9 mouse cellular contexts compared by ENCODE assay signal in the genomic region with DNA sequence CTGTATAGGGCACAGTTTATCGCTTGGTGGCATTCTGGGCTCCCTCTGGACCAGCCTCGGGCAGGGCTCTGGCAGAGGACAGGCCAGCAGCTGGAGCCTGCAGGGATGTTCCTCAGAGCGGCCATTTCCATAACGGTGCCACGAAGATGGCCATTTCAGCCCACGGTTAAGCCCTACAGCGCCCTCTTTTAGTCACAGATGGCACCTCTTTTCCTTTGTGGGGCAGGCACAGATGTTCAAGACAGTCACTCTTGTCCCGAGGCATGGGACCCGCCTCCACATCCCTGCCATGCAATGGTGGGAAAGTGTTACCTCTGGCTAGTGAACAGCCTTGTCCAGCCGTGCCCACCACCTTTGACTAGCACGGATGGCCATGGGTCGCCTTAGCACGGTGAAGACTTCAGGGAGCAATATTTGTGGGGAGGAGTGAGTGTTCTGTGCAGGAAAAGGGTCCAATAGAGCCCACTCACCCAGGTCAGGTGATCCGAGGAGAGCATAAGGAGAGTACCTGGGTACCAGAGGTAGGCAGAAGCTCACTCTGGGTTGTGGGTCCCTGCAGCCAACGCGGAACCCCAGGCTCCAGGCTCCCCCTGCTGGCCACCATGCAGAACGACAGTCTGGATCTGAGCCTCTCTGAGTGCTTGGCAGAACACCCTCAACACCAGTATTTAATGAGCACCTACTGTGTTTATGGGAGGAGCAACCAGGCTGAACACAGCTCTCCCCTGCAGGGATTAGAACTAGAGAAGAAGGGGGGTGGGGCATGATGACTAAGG. TPM values are rescaled to one million over a fixed set of nuclear protein-coding genes. Genes with fewer than 3 reads are reported as not detected.
A peak's percentile ranks its signal among the peaks of the same experiment; 100 is the strongest.
DNase-seq lines count a peak whose midpoint lies in the region; ATAC-seq and TF ChIP-seq lines count a peak whose summit lies in the region.
"Had no signal": no experiment of that assay in that cellular context is flagged by ENCODE, and none has a peak within 500 bp of the region (broad histone marks: within the 10 kb centered on the region; RNA-seq: fewer than 3 reads in every experiment).

No protein-coding gene starts in this region.

- no peak overlapping the region for H3K4me3 ChIP-seq in intestine, postnatal 0 days (ENCODE audit: low read depth, low read length)
- no peak overlapping the region for H3K4me3 ChIP-seq in limb, embryonic 12.5 days (replicated peaks)
- H3K4me3 ChIP-seq in midbrain, embryonic 14.5 days (replicated peaks; ENCODE audit: low read depth, low read length), result no peak overlapping the region
- no peak overlapping the region for H3K4me3 ChIP-seq in stomach, embryonic 15.5 days (replicated peaks)
- H3K4me3 ChIP-seq: embryonic facial prominence, embryonic 12.5 days had no signal

- H3K4me1 ChIP-seq in intestine, postnatal 0 days (replicated peaks; ENCODE audit: control insufficient read depth, insufficient read depth, low read length), result no peaks in the 10 kb centered on the region
- H3K4me1 ChIP-seq in limb, embryonic 12.5 days (replicated peaks), result no peaks in the 10 kb centered on the region
- no peaks in the 10 kb centered on the region for H3K4me1 ChIP-seq in midbrain, embryonic 14.5 days (ENCODE audit: control insufficient read depth, insufficient read depth, low read length)
- H3K4me1 ChIP-seq in stomach, embryonic 15.5 days, result no peaks in the 10 kb centered on the region
- H3K4me1 ChIP-seq: embryonic facial prominence, embryonic 12.5 days had no signal

- H3K36me3 ChIP-seq in intestine, postnatal 0 days (ENCODE audit: control insufficient read depth, insufficient read depth), result no peaks in the 10 kb centered on the region
- H3K36me3 ChIP-seq in limb, embryonic 12.5 days, result no peaks in the 10 kb centered on the region
- H3K36me3 ChIP-seq in midbrain, embryonic 14.5 days (ENCODE audit: control insufficient read depth, insufficient read depth, low read length), result no peaks in the 10 kb centered on the region
- no peaks in the 10 kb centered on the region for H3K36me3 ChIP-seq in stomach, embryonic 15.5 days
- H3K36me3 ChIP-seq: embryonic facial prominence, embryonic 12.5 days had no signal

- H3K4me2 ChIP-seq in intestine, postnatal 0 days (replicated peaks; ENCODE audit: low read depth), result no peak overlapping the region
- no peak overlapping the region for H3K4me2 ChIP-seq in limb, embryonic 12.5 days
- H3K4me2 ChIP-seq in midbrain, embryonic 14.5 days (ENCODE audit: low read length), result no peak overlapping the region
- H3K4me2 ChIP-seq in stomach, embryonic 15.5 days, result no peak overlapping the region
- H3K4me2 ChIP-seq: embryonic facial prominence, embryonic 12.5 days had no signal

- no peaks in the 10 kb centered on the region for H3K9me3 ChIP-seq in intestine, postnatal 0 days (ENCODE audit: control insufficient read depth)
- no peaks in the 10 kb centered on the region for H3K9me3 ChIP-seq in limb, embryonic 12.5 days
- no peaks in the 10 kb centered on the region for H3K9me3 ChIP-seq in midbrain, embryonic 14.5 days (ENCODE audit: control insufficient read depth, low read length)
- H3K9me3 ChIP-seq in stomach, embryonic 15.5 days, result no peaks in the 10 kb centered on the region
- H3K9me3 ChIP-seq: embryonic facial prominence, embryonic 12.5 days had no signal

- peak; percentile 39; the same call in 1 of the 2 replicates for ATAC-seq in intestine, postnatal 0 days
- ATAC-seq in limb, embryonic 12.5 days (ENCODE audit: insufficient number of reproducible peaks, insufficient read depth, low FRiP score, low TSS enrichment, low read depth), result peak; percentile 22; the same call in 1 of the 2 replicates
- ATAC-seq in midbrain, embryonic 14.5 days (ENCODE audit: low FRiP score, low TSS enrichment), result no peak
- peak; percentile 33; the same call in 1 of the 2 replicates for ATAC-seq in stomach, embryonic 15.5 days (ENCODE audit: insufficient read depth, low FRiP score, low read depth)

- no peaks in the 10 kb centered on the region; the same call in 1 of the 2 replicates for H3K27me3 ChIP-seq in intestine, postnatal 0 days (replicated peaks; ENCODE audit: control insufficient read depth, insufficient read depth, low read length)
- peaks cover 7% of the 10 kb centered on the region; the same call in 1 of the 2 replicates for H3K27me3 ChIP-seq in limb, embryonic 12.5 days
- no peaks in the 10 kb centered on the region for H3K27me3 ChIP-seq in midbrain, embryonic 14.5 days (ENCODE audit: control insufficient read depth, insufficient read depth, low read length)
- H3K27me3 ChIP-seq in stomach, embryonic 15.5 days (replicated peaks), result no peaks in the 10 kb centered on the region
- H3K27me3 ChIP-seq: embryonic facial prominence, embryonic 12.5 days had no signal

- WGBS in intestine, postnatal 0 days, result 55% methylated on average over 17 of the region's 17 CpGs
- 57% methylated on average over 17 of the region's 17 CpGs for WGBS in limb, embryonic 12.5 days
- 59% methylated on average over 17 of the region's 17 CpGs for WGBS in midbrain, embryonic 14.5 days
- 55% methylated on average over 17 of the region's 17 CpGs for WGBS in stomach, embryonic 15.5 days

- H3K27ac ChIP-seq in intestine, postnatal 0 days (ENCODE audit: low read depth, low read length), result no peak overlapping the region
- H3K27ac ChIP-seq in limb, embryonic 12.5 days, result no peak overlapping the region
- H3K27ac ChIP-seq in midbrain, embryonic 14.5 days (replicated peaks; ENCODE audit: low read depth, low read length), result no peak overlapping the region
- no peak overlapping the region for H3K27ac ChIP-seq in stomach, embryonic 15.5 days
- H3K27ac ChIP-seq: embryonic facial prominence, embryonic 12.5 days had no signal

- H3K9ac ChIP-seq in intestine, postnatal 0 days (ENCODE audit: low read depth, low read length), result no peak overlapping the region
- H3K9ac ChIP-seq in limb, embryonic 12.5 days (replicated peaks), result no peak overlapping the region
- H3K9ac ChIP-seq in midbrain, embryonic 14.5 days (replicated peaks; ENCODE audit: low read length), result no peak overlapping the region
- H3K9ac ChIP-seq in stomach, embryonic 15.5 days, result no peak overlapping the region
- H3K9ac ChIP-seq: embryonic facial prominence, embryonic 12.5 days had no signal

- DNase-seq in urinary bladder, postnatal 14 days (ENCODE audit: low spot score), result peak; percentile 61
- no peak for DNase-seq in urinary bladder, adult 18-20 months (ENCODE audit: low spot score in 2 of 2)
- peak; percentile 84 to 90 for DNase-seq in cerebellum, postnatal 10 days
- DNase-seq in frontal cortex, postnatal 25 days (ENCODE audit: low spot score in 2 of 2), result peak; percentile 10 to 43
- peak; percentile 74 for DNase-seq in midbrain, embryonic 14.5 days

- peak; percentile 97 for TF ChIP-seq CTCF in intestine, postnatal 0 days (IDR thresholded peaks at IDR 0.05; ENCODE audit: low read depth)

RNA-seq across cellular contexts. Expression of a gene that starts 38.5 kb away (rescaled TPM):
- 8.9 and 9.5 TPM in 2 replicates for polyA plus RNA-seq in intestine, postnatal 0 days (2015; fragmentation: Nextera tagmentation; extraction: Ambion mirVana)
- polyA plus RNA-seq in limb, embryonic 12.5 days (2016; fragmentation: Nextera tagmentation; extraction: Ambion mirVana), result 23.9 and 27.0 TPM in 2 replicates
- polyA plus RNA-seq in midbrain, embryonic 14.5 days (2014; fragmentation: Nextera tagmentation; extraction: Ambion mirVana), result 2.2 and 5.3 TPM in 2 replicates
- 18.2 and 20.2 TPM in 2 replicates for polyA plus RNA-seq in stomach, embryonic 15.5 days (2015; fragmentation: Nextera tagmentation; extraction: Ambion mirVana)

Comparison
In these comparisons a context has a peak if more than half of its experiments do, and no peak if none do; other contexts are left out.
1. DNase-seq: peak in urinary bladder, postnatal 14 days (single experiment), cerebellum, postnatal 10 days (2 of 2), frontal cortex, postnatal 25 days (2 of 2) and midbrain, embryonic 14.5 days (single experiment); none in urinary bladder, adult 18-20 months (0 of 2).